Mouse (Mus musculus) layer of hippocampus, adult 2 months (tissue): ENCODE results near the gene Slc22a20. TPM values are rescaled to one million over a fixed set of nuclear protein-coding genes. Genes with fewer than 3 reads are reported as not detected.
A peak's percentile ranks its signal among the peaks of the same experiment; 100 is the strongest.

Experiments
- DNase-seq, 2 experiments: peaks; one replicate each; pipeline ENCODE4 v3.0.0; 2022; ENCODE audit warnings: low spot score in 2 of 2
- H3K27ac ChIP-seq: fragments of 200-600 bp; 2 replicates; pipeline ENCODE4 v1.8.1; 2022
- H3K4me3 ChIP-seq: fragments of 200-600 bp; 2 replicates; pipeline ENCODE4 v1.8.1; 2022; ENCODE audit warnings: mild to moderate bottlenecking
- CTCF ChIP-seq: fragments of 200-600 bp; conservative IDR thresholded peaks from 2 replicates; pipeline ENCODE4 v1.8.1; 2022; ENCODE audit warnings: antibody characterized with exemption, mild to moderate bottlenecking, moderate library complexity
- total RNA-seq, 2 experiments: library from RNA; stranded (reverse); gene quantifications; 2 replicates each; pipeline ENCODE4 v1.2.3; 2021

Gene Slc22a20
- total RNA-seq, 2 experiments from 2014 or later: not detected

- H3K4me3 ChIP-seq: peak overlapping the region; percentile 19; the same call in 1 of the 2 replicates
- H3K27ac ChIP-seq: peak overlapping the region; percentile 28; the same call in 1 of the 2 replicates
- TF ChIP-seq CTCF: no peak
- DNase-seq: no peak
These were observed 48.0 kb downstream of the Slc22a20 start for GRCm38 (mm10) chr19:5937836-5938406.

- Histone ChIP-seq H3K4me3 (peak overlapping the region; percentile 19; the same call in 1 of the 2 replicates), H3K27ac (no peak overlapping the region)
- DNase-seq: no peak
- no peak for TF ChIP-seq CTCF
These were observed 48.7 kb downstream of the Slc22a20 start for GRCm38 (mm10) chr19:5937095-5937835.

- H3K4me3 ChIP-seq: no peak overlapping the region
- DNase-seq: no peak
- TF ChIP-seq CTCF: no peak
- no peak overlapping the region for H3K27ac ChIP-seq
These were observed 50.3 kb downstream of the Slc22a20 start for GRCm38 (mm10) chr19:5935691-5936090.

GRCm38 (mm10) chr19:5935266-5935665 is 50.7 kb downstream of the Slc22a20 start:
- no peak overlapping the region for H3K27ac ChIP-seq
- TF ChIP-seq CTCF: no peak
- no peak overlapping the region for H3K4me3 ChIP-seq
- no peak for DNase-seq

GRCm38 (mm10) chr19:5929634-5930596 is 56.0 kb downstream of the Slc22a20 start:
- H3K27ac ChIP-seq: no peak overlapping the region
- no peak for DNase-seq
- no peak for TF ChIP-seq CTCF
- H3K4me3 ChIP-seq: no peak overlapping the region

GRCm38 (mm10) chr19:5928546-5928945 is 57.4 kb downstream of the Slc22a20 start:
- DNase-seq: no peak
- Histone ChIP-seq H3K27ac (no peak overlapping the region), H3K4me3 (no peak overlapping the region)
- TF ChIP-seq CTCF: no peak

GRCm38 (mm10) chr19:5928104-5928503 is 57.8 kb downstream of the Slc22a20 start:
- Histone ChIP-seq H3K27ac (no peak overlapping the region), H3K4me3 (no peak overlapping the region)
- TF ChIP-seq CTCF: no peak
- DNase-seq: no peak

- no peak overlapping the region for H3K27ac ChIP-seq
- no peak overlapping the region for H3K4me3 ChIP-seq
- DNase-seq: no peak
- TF ChIP-seq CTCF: no peak
These were observed 58.4 kb downstream of the Slc22a20 start for GRCm38 (mm10) chr19:5927532-5927931.

- TF ChIP-seq CTCF: no peak
- no peak for DNase-seq
- H3K4me3 ChIP-seq: no peak overlapping the region
- no peak overlapping the region for H3K27ac ChIP-seq
These were observed 58.9 kb downstream of the Slc22a20 start for GRCm38 (mm10) chr19:5927026-5927425.

GRCm38 (mm10) chr19:5925311-5925855 is 60.6 kb downstream of the Slc22a20 start:
- no peak for TF ChIP-seq CTCF
- no peak for DNase-seq
- Histone ChIP-seq H3K4me3 (peak overlapping the region; percentile 70), H3K27ac (peak overlapping the region; percentile 29)

- peak; percentile 88 to 90 for DNase-seq
- peak within 1 kb of the TSS; percentile 77 for H3K27ac ChIP-seq
- no peak for TF ChIP-seq CTCF
- peak within 1 kb of the TSS; percentile 70 for H3K4me3 ChIP-seq
These were observed 61.2 kb downstream of the Slc22a20 start, which contains the start of gene Cdc42ep2 for GRCm38 (mm10) chr19:5924713-5925093. Cdc42ep2 (minus strand) TSS chr19:5924816.

- peak overlapping the region; percentile 70 for H3K4me3 ChIP-seq
- peak; percentile 71 to 86 for DNase-seq
- peak overlapping the region; percentile 77 for H3K27ac ChIP-seq
- peak; percentile 92 for TF ChIP-seq CTCF
These were observed 61.8 kb downstream of the Slc22a20 start for GRCm38 (mm10) chr19:5923990-5924712.
